Mouse (Mus musculus): ENCODE results near the gene Tmem86b.
A peak's percentile ranks its signal among the peaks of the same experiment; 100 is the strongest.

DNA sequence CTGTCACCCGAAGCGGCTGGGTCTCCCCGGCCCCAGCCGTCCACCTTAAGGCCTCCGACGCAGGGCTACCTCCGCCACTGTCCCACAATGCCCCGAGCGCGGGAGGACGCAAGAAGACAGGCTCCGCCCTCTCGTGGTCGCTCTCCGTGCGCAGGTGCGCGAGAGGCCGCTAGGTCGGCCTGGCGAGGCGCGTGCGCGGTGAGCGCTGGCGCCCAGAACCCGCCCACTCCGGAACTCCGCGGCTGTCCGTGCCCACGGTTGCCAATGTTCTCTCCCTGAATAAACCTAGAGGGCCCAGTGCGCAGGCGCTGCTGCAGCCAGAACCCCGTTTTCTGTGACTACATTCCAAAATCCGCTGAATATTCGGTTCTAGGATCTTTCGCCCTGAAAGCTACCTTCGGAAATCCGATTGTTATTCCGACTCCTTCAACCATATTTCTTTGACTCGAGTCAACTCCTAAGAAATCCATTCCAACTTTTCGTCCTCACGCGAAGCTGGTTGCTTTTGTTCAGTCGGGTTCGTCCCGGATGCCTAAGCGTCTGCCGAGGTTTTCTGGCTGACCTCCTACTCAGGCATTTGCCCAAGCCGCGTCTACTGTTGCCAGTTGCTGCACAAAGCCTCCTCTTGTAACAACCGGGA lies 27.8 kb upstream of the Tmem86b start, which contains the start of gene Ppp6r1:
- TF ChIP-seq CTCF (conservative IDR thresholded peaks at IDR 0.05 in 1 of 2, IDR thresholded peaks at IDR 0.05 in 1 of 2; ENCODE audit: low read depth in 2 of 2, low read length in 2 of 2) (0 out of 4 replicates have a peak, but pooled peaks of 1 of the 2 experiments have one; percentile 6), EP300 (IDR thresholded peaks at IDR 0.05; ENCODE audit: low read length) (no peak), RCOR1 (conservative IDR thresholded peaks at IDR 0.05; ENCODE audit: low read depth, low read length) (no peak)

All from CH12.LX (cell line).